Mouse (Mus musculus) left cerebral cortex, adult 6 months (tissue): Measurements from ENCODE around the gene 1700034J05Rik. TPM values are rescaled to one million over a fixed set of nuclear protein-coding genes. Genes with fewer than 3 reads are reported as not detected.

Experiments
- long read RNA-seq, 2 experiments: library from polyadenylated mRNA; unstranded; transcript quantifications; one replicate each; pipeline ENCODE4 v2.0.0; 2019 to 2020
- polyA plus RNA-seq: library from polyadenylated mRNA; unstranded; fragments of <200 nt; fragmentation: Nextera tagmentation; gene quantifications from 2 replicates; pipeline ENCODE4 v1.2.3, GENCODE M21; 2021

Gene 1700034J05Rik
- not detected in 2 replicates for polyA plus RNA-seq
- long read RNA-seq, experiment 1, result 0 reads
- long read RNA-seq, experiment 2, result 0 reads

DNA sequence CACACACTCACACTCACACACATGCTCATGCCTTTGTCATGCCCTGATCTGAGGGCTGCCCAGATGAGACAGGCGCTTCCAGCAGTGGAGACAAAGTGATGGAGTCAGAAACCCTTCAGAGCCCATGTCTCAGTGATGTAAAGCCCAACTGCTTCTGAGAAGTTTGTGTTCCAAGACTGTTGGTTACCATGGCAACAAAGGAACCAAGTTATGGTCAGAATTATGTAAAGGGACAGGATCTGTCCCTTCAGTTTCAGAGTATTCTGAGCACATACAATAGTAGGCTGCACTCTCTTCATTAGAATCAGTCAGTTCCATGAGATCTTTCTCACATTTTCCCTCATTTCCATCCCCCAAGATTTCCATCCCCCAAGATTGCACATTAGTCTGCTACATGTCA lies at the start of gene 1700034J05Rik:
Gene 1700034J05Rik (minus strand): TSS at position 165 of the 400 bp plus-strand sequence.

Other genes with a start within 250 kb of the 1700034J05Rik start
- 11.9 and 12.3 TPM in 2 replicates for gene Stk38l, start 229.4 kb downstream of the 1700034J05Rik start, polyA plus RNA-seq
- 1.5 and 1.8 TPM in 2 replicates for gene Arntl2, start 158.4 kb downstream of the 1700034J05Rik start, polyA plus RNA-seq
- 0.16 TPM in 1 of 2 replicates, not detected in the other for gene Smco2, start 104.3 kb downstream of the 1700034J05Rik start, polyA plus RNA-seq
- gene Ppfibp1, start 65.9 kb downstream of the 1700034J05Rik start, polyA plus RNA-seq, result 14.9 and 21.2 TPM in 2 replicates
- 0.69 and 0.86 TPM in 2 replicates for gene Rep15, start 78.2 kb upstream of the 1700034J05Rik start, polyA plus RNA-seq
- 120 and 136 TPM in 2 replicates for gene Mrps35, start 88.3 kb upstream of the 1700034J05Rik start, polyA plus RNA-seq
- 0.84 and 1.3 TPM in 2 replicates for gene Mansc4, start 132.6 kb upstream of the 1700034J05Rik start, polyA plus RNA-seq
- 6.7 and 6.8 TPM in 2 replicates for gene Klhl42, start 137.0 kb upstream of the 1700034J05Rik start, polyA plus RNA-seq